Mouse (Mus musculus) forebrain, embryonic 14.5 days (tissue): ENCODE measurements around the gene Lhpp. TPM values are rescaled to one million over a fixed set of nuclear protein-coding genes. Genes with fewer than 3 reads are reported as not detected.

Source experiments
- ATAC-seq: fragments of 200-750 bp; cut with Nextera tagmentation; 2 replicates; pipeline ENCODE4 v1.8.0; 2017; ENCODE audit warnings: mild to moderate bottlenecking, moderate library complexity
- DNase-seq: peaks from one replicate; pipeline ENCODE4 v3.0.0-alpha.2; 2015; ENCODE audit warnings: low spot score
- H3K27ac ChIP-seq: fragments of 300-500 bp; sonication (generic); 2 replicates; pipeline ENCODE4 v1.5.1; 2014; ENCODE audit warnings: low read depth, mild to moderate bottlenecking, control low read depth, low read length, moderate library complexity
- H3K27me3 ChIP-seq: fragments of 300-500 bp; sonication (generic); replicated peaks from 2 replicates; pipeline ENCODE4 v1.6.1; 2014; ENCODE audit warnings: low read length, control low read depth, mixed read lengths; ENCODE audit not compliant: control insufficient read depth, insufficient read depth
- H3K36me3 ChIP-seq: fragments of 300-500 bp; sonication (generic); 2 replicates; pipeline ENCODE4 v1.6.1; 2014; ENCODE audit warnings: low read length, control low read depth; ENCODE audit not compliant: control insufficient read depth, insufficient read depth
- H3K4me1 ChIP-seq: fragments of 300-500 bp; sonication (generic); 2 replicates; pipeline ENCODE4 v1.6.1; 2014; ENCODE audit warnings: antibody characterized with exemption, low read length, control low read depth; ENCODE audit not compliant: control insufficient read depth, insufficient read depth
- H3K4me2 ChIP-seq: fragments of 300-500 bp; sonication (generic); 2 replicates; pipeline ENCODE4 v1.6.1; 2014; ENCODE audit warnings: mild to moderate bottlenecking, control low read depth, low read length
- H3K4me3 ChIP-seq: fragments of 300-500 bp; sonication (generic); 2 replicates; pipeline ENCODE4 v1.5.1; 2014; ENCODE audit warnings: low read depth, low read length, control low read depth
- H3K9ac ChIP-seq: fragments of 300-500 bp; sonication (generic); 2 replicates; pipeline ENCODE4 v1.6.1; 2014; ENCODE audit warnings: mild to moderate bottlenecking, low read length, control low read depth, moderate library complexity
- H3K9me3 ChIP-seq: fragments of 300-500 bp; sonication (generic); replicated peaks from 2 replicates; pipeline ENCODE4 v1.6.1; 2016; ENCODE audit warnings: low read length, control low read depth, mixed read lengths; ENCODE audit not compliant: control insufficient read depth
- WGBS: fragments of 180-500 bp; shearing (Covaris S2); extraction: QIAGEN DNeasy Blood & Tissue Kit; methylation state at CpG from one replicate; pipeline ENCODE4 v1.1.7; 2014; 5-methylcytosine and 5-hydroxymethylcytosine counted together
- polyA plus RNA-seq: library from polyadenylated mRNA; unstranded; fragments of >200 nt; fragmentation: Nextera tagmentation; extraction: Ambion mirVana; gene quantifications from 2 replicates; pipeline ENCODE4 v1.2.1, GENCODE M21; 2014

The Lhpp gene
- polyA plus RNA-seq, 1 experiment from 2014 or later: 26.7 TPM

DNA sequence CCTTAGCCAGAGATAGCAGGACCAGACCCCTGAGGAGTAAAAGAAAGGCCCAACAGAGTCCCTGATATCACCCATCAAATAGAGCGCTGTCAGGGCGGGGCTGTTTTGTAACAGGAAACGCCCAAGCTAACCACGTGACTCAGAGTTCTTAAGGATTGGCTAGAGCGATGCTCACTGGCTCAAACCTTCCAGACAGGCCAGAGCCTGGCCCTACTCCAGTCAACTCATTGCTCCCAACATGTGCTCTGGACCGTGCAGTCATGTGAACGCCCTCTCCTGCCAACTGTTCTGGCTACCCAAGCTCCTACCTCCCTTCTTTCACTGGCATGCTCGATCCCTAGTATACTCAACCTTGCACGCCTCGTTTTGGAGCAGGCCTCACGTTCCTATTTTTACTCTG is 113.5 kb downstream of the Lhpp start:
- Histone ChIP-seq H3K9ac (no peak overlapping the region), H3K27me3 (no peaks in the 10 kb centered on the region), H3K4me3 (no peak overlapping the region), H3K4me1 (peaks cover 24% of the 10 kb centered on the region), H3K36me3 (no peaks in the 10 kb centered on the region), H3K4me2 (no peak overlapping the region), H3K9me3 (no peaks in the 10 kb centered on the region), H3K27ac (no peak overlapping the region)
- DNase-seq (peak; percentile 66), ATAC-seq (no peak)
- WGBS: 80% methylated on average over 11 of the region's 11 CpGs

DNA sequence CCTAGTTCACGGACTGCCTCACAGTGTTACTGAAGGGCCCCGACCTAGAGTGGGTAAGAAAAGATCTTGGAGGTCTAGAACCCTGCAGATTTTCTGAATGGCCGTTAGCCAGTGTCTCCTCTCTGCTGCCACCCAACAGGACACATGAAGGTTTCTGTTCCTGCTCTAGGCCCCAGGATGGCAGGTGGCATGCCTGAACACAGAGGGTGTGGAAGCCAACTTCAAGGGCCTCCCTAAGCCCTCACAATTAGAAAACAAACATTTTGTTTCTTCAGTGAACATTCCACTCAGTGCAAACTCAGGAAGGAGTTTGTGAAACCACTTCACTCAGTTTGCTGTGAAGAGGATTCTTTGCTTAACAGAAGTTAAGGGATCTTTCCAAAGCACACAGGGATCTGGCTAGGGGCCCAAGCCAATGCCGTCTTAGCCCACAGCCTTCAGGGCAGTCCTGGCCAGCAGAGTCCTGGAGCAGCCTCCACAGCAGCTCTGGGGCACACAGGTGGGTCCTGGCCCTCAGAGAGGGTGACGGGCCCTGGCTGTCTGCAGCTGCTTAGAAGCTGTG is 114.1 kb downstream of the Lhpp start:
- Histone ChIP-seq H3K4me1 (peaks cover 27% of the 10 kb centered on the region), H3K4me2 (no peak overlapping the region), H3K4me3 (no peak overlapping the region), H3K27ac (no peak overlapping the region), H3K9me3 (no peaks in the 10 kb centered on the region), H3K36me3 (no peaks in the 10 kb centered on the region; the same call in 1 of the 2 replicates), H3K9ac (no peak overlapping the region), H3K27me3 (no peaks in the 10 kb centered on the region)
- ATAC-seq (no peak), DNase-seq (no peak)
- 95% methylated on average over 5 of the region's 5 CpGs for WGBS

DNA sequence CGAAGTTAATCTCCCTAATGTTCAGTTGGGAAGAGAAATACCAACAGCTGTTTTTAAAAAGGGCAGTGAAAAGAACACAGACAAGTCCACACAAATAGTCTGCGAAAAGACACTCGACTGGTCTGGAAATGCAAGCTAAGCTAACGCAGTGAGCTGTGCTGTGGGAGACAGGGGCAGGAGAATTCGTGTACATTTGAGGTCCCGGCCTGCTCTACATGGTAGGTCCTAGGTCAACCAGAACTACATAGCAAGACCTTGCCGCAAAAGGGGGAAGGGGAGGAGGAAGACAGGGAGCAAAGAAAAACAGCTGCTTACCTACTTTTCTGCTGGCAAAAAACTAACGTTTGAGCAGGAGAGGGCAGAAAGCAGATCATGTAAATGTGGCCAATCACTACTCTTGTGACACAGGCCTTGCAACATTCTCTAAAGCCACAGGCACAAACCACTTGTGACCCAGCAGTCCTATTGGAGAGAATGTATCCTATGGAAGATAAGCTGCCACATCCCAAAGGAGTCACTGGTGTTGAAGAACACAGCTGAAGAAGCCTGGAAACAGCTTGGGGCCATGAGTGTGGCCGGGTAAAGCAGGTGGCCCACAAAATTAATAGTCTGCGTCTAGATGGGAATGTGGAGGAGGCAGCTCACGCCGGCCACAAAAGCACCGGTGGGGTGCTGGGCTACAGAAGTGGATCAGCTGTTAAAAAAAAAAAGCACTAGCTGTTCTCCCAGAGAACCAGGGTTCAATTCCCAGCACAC is 115.8 kb downstream of the Lhpp start:
- ATAC-seq: no peak
- H3K36me3 ChIP-seq: no peaks in the 10 kb centered on the region; the same call in 1 of the 2 replicates
- H3K4me3 ChIP-seq: no peak overlapping the region
- H3K4me2 ChIP-seq: no peak overlapping the region
- DNase-seq: no peak
- no peak overlapping the region for H3K27ac ChIP-seq
- H3K9me3 ChIP-seq: no peaks in the 10 kb centered on the region
- peaks cover 40% of the 10 kb centered on the region for H3K4me1 ChIP-seq
- no peaks in the 10 kb centered on the region for H3K27me3 ChIP-seq
- no peak overlapping the region for H3K9ac ChIP-seq
- 63% methylated on average over 13 of the region's 13 CpGs for WGBS

DNA sequence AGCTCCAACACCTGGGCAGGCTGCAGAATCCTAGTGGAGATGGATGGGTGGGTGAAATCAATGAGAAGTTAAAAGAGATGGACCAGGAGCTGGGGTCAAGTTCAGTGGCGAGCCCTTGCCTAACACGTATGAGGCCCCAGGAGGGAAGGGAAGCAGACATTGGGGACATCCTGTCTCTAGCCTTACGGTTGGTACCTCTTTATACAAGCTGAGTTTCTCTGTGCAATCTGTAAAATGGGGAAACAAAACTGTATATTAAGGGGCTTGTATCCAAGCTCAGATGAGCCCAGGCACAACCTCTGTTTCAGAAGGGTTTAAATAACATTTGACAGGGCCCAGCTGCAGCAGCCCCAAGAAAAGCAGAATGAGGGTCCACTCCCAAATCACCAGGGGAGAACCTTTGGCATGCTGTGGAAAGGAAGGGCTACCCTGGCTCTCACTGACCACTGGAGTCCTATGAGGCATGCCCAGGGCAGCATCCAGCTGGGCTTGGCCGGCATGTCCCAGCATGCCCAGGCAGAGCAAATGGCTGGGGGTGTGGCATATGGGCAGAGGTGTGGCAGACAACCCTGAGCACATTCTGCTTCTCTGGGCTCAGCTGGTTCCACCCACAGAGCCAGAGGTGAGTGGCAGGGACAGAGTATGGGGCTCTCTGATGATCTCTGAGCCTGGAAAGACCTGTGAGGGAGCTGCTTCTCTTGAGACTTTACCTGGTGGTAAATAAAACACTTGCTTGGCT is 118.8 kb downstream of the Lhpp start:
- ATAC-seq (no peak), DNase-seq (no peak)
- H3K9ac ChIP-seq: no peak overlapping the region
- H3K9me3 ChIP-seq: no peaks in the 10 kb centered on the region
- peak overlapping the region; percentile 21; the same call in 1 of the 2 replicates for H3K27ac ChIP-seq
- H3K4me2 ChIP-seq: no peak overlapping the region
- WGBS: 81% methylated on average over 4 of the region's 4 CpGs
- no peak overlapping the region for H3K4me3 ChIP-seq
- no peaks in the 10 kb centered on the region for H3K27me3 ChIP-seq
- H3K4me1 ChIP-seq: peaks cover 60% of the 10 kb centered on the region
- H3K36me3 ChIP-seq: no peaks in the 10 kb centered on the region; the same call in 1 of the 2 replicates

DNA sequence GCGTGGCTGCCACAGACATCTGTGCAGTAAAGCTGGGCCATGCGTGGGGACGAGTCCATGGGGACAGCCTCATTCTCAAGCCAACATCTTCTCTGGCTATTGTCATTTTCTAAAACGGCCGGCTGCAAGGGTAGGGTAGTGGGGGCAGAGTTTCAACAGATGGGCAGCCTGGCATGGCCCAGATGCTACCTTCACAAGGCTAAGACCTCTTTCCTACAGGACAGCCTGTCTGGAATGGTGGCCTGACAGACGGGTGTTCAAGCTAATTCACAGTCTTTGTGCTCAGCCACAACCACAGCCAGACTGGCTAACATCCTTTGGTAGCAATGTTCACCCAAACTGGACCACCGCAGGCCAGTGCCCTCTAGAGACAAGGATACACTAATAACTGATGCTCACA is 120.1 kb downstream of the Lhpp start:
- H3K27ac ChIP-seq: peak overlapping the region; percentile 78
- no peak overlapping the region for H3K4me3 ChIP-seq
- WGBS: 42% methylated on average over 7 of the region's 7 CpGs
- no peak overlapping the region for H3K4me2 ChIP-seq
- no peaks in the 10 kb centered on the region for H3K27me3 ChIP-seq
- H3K9me3 ChIP-seq: no peaks in the 10 kb centered on the region
- peaks cover 63% of the 10 kb centered on the region for H3K4me1 ChIP-seq
- DNase-seq (peak; percentile 23), ATAC-seq (no peak)
- H3K36me3 ChIP-seq: no peaks in the 10 kb centered on the region; the same call in 1 of the 2 replicates
- no peak overlapping the region for H3K9ac ChIP-seq

DNA sequence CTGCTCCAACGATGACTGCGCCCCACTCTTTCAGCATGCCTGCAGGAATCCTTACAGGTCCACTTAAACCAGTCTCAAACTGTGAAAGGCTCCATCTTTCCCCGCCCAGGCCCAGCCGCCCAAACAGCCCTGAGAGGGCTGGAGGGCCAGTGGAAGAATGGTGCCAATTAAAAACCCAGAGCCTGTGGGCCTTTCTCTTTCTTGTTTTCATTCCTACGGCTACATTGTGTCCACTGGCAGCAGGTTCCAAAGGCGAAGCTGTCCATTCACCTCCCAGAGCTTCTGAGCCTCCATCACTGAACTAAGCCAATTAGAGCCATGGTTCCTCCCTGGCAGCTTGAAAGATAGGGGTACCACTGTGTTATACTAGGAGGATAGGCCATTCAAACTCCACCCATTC is 121.1 kb downstream of the Lhpp start:
- ATAC-seq (peak; percentile 76), DNase-seq (peak; percentile 81)
- Histone ChIP-seq H3K36me3 (no peaks in the 10 kb centered on the region; the same call in 1 of the 2 replicates), H3K9me3 (no peaks in the 10 kb centered on the region), H3K4me2 (no peak overlapping the region), H3K9ac (no peak overlapping the region), H3K27ac (peak overlapping the region; percentile 78), H3K27me3 (no peaks in the 10 kb centered on the region), H3K4me1 (peaks cover 70% of the 10 kb centered on the region), H3K4me3 (no peak overlapping the region)
- WGBS: 2% methylated on average over 6 of the region's 6 CpGs

DNA sequence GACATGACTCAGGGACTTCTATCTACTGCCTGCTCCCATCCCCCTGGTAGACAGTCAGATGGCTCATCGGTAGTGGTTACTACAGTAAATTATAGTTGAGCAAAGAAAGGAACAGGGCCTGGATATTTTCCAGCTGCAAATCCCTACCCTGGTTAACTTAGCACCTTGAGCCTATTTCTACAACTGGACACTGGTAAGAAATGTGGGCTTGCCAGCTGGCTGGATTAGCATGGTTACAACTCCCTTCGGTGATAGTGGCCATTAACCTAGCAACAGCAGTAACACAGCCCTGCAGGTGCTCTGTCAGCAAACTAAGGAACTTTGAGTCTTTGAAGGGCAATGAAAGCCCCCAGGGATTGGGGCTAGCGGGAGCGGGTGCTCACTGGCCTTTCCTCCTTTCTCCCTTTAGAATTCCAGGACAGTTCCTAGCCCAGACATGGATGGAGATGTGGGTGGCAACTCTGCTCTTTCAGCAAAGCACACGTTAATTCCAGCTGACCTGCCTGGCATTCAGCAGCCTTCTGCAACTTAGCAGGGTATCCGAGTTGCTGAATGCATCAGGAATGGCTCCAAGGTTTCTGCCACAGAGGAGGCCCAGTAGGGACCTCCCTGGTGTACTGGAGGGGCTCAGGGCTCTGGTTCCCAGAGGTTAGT is 121.8 kb downstream of the Lhpp start:
- 11% methylated on average over 6 of the region's 6 CpGs for whole genome bisulfite sequencing

DNA sequence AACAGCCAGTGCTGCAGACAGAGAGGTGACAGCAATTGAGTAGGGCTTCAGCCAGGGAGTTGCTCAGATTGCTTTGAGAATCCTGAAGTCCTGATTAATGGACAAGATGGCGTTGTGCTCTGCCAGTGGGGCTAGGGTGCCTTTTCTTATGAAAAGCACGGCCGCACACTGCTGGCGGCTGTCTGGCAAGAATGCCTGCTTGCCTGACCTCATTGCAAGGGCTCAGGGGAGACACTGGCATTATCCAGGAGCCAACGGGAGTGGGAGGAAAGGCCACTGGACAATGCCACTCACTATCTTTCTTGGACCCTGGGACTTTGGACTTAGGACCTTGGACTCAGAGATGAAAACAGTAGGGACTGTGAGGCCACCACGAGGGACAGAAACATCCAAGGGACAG is 123.1 kb downstream of the Lhpp start:
- H3K27me3 ChIP-seq: no peaks in the 10 kb centered on the region
- H3K9ac ChIP-seq: no peak overlapping the region; the same call in 1 of the 2 replicates
- ATAC-seq (no peak), DNase-seq (peak; percentile 58)
- H3K27ac ChIP-seq: peak overlapping the region; percentile 62
- no peak overlapping the region for H3K4me2 ChIP-seq
- H3K36me3 ChIP-seq: no peaks in the 10 kb centered on the region; the same call in 1 of the 2 replicates
- WGBS: 18% methylated on average over 6 of the region's 6 CpGs
- peaks cover 63% of the 10 kb centered on the region for H3K4me1 ChIP-seq
- no peak overlapping the region for H3K4me3 ChIP-seq
- H3K9me3 ChIP-seq: no peaks in the 10 kb centered on the region

More for the DNA sequence above, 121.8 kb downstream of the Lhpp start:
- ATAC-seq (peak; percentile 41), DNase-seq (peak; percentile 78)
- Histone ChIP-seq H3K4me1 (peaks cover 67% of the 10 kb centered on the region), H3K36me3 (no peaks in the 10 kb centered on the region; the same call in 1 of the 2 replicates), H3K27me3 (no peaks in the 10 kb centered on the region), H3K4me2 (no peak overlapping the region), H3K27ac (peak overlapping the region; percentile 78), H3K9me3 (no peaks in the 10 kb centered on the region), H3K4me3 (no peak overlapping the region), H3K9ac (0 out of 2 replicates have a peak overlapping the region, but pooled peaks have one; percentile 25)
